Mouse (Mus musculus) erythroblast, embryonic 14.5 days (primary cell): ENCODE measurements around the gene Pkd2. TPM values are rescaled to one million over a fixed set of nuclear protein-coding genes. Genes with fewer than 3 reads are reported as not detected.
A peak's percentile ranks its signal among the peaks of the same experiment; 100 is the strongest.

Experiments
- H3K27me3 ChIP-seq: 2 replicates; pipeline ENCODE4 v1.6.1; 2012; ENCODE audit warnings: inconsistent platforms; ENCODE audit not compliant: control insufficient read depth
- H3K36me3 ChIP-seq: 2 replicates; pipeline ENCODE4 v1.6.1; 2012; ENCODE audit warnings: mild to moderate bottlenecking, inconsistent platforms; ENCODE audit not compliant: control insufficient read depth
- H3K4me1 ChIP-seq: 2 replicates; pipeline ENCODE4 v1.6.1; 2012; ENCODE audit warnings: inconsistent platforms; ENCODE audit not compliant: control insufficient read depth
- H3K4me3 ChIP-seq: replicated peaks from 2 replicates; pipeline ENCODE3; 2012; ENCODE audit warnings: moderate library complexity, mild to moderate bottlenecking, inconsistent platforms
- H3K9me3 ChIP-seq: 2 replicates; pipeline ENCODE4 v1.6.1; 2012; ENCODE audit warnings: low read length, inconsistent platforms, mixed read lengths; ENCODE audit not compliant: control insufficient read depth
- GATA1 ChIP-seq: IDR thresholded peaks from 2 replicates; pipeline ENCODE4 v1.6.1; 2012; ENCODE audit warnings: low read length, inconsistent platforms, mixed read lengths
- TAL1 ChIP-seq: IDR thresholded peaks from 3 replicates; pipeline ENCODE4 v1.6.1; 2012; ENCODE audit warnings: low read length, inconsistent platforms, mixed read lengths
- polyA plus RNA-seq: library from polyadenylated mRNA; stranded (reverse); fragments of >175 nt; gene quantifications from 2 replicates; pipeline ENCODE4 v1.2.3, GENCODE M21; 2012

Pkd2 gene
- polyA plus RNA-seq, 1 experiment, result not detected

GRCm38 (mm10) chr5:104480367-104480766 is 21.1 kb downstream of the Pkd2 start:
- peaks cover 4% of the 10 kb centered on the region; the same call in 1 of the 2 replicates for H3K9me3 ChIP-seq
- no peak overlapping the region for H3K4me3 ChIP-seq
- no peaks in the 10 kb centered on the region for H3K27me3 ChIP-seq
- H3K4me1 ChIP-seq, result no peaks in the 10 kb centered on the region
- TF ChIP-seq GATA1, result no peak
- no peak for TF ChIP-seq TAL1
- peaks cover 2% of the 10 kb centered on the region; the same call in 1 of the 2 replicates for H3K36me3 ChIP-seq

- TF ChIP-seq GATA1 (no peak), TAL1 (no peak)
- Histone ChIP-seq H3K27me3 (no peaks in the 10 kb centered on the region), H3K9me3 (peaks cover 4% of the 10 kb centered on the region; the same call in 1 of the 2 replicates), H3K4me1 (no peaks in the 10 kb centered on the region), H3K36me3 (peaks cover 2% of the 10 kb centered on the region; the same call in 1 of the 2 replicates), H3K4me3 (no peak overlapping the region)
Observed at GRCm38 (mm10) chr5:104482856-104483255, 23.6 kb downstream of the Pkd2 start.

DNA sequence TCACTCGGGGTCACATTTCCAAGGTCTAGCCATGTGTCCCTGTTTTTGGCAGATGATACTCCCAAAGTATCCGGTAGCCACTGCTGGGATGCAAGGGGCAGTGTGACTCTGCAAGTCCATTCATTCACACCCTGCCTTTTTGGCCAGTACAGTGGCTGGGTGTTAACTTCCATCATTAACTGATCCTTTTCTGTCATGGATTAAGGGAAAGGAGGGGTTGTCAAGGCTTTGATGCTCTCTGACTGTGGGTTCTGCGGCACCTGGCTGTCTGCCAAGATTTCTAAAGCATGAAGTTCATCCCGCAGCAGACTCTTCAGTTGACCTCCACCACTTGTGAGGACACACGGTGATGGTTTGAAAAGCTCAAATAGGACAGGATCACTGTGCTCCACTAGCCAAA is 32.3 kb downstream of the Pkd2 start:
- H3K4me3 ChIP-seq, result no peak overlapping the region
- peaks cover 2% of the 10 kb centered on the region; the same call in 1 of the 2 replicates for H3K9me3 ChIP-seq
- no peaks in the 10 kb centered on the region for H3K36me3 ChIP-seq
- no peak for TF ChIP-seq TAL1
- TF ChIP-seq GATA1, result no peak
- no peaks in the 10 kb centered on the region for H3K27me3 ChIP-seq
- no peaks in the 10 kb centered on the region for H3K4me1 ChIP-seq

DNA sequence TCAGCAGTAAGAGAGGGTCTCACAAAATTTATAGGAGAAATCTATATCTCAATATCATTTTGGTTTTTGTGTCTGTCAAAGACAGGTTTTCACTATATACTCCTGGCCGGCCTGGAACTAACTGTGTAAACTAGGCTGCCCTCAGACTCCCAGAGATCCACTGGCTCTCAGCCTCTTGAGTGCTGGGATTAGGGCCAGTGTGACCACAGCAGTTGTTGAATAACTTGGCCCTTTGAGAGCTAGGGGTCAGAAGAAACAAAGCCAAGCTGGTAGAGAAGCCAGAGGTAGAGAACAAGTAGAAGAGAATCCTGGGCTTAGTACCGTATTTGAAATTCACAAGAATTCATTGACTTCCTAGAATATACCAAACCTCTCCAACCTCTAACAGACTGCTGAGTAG is 45.6 kb downstream of the Pkd2 start:
- peaks cover 13% of the 10 kb centered on the region for H3K4me1 ChIP-seq
- H3K36me3 ChIP-seq, result no peaks in the 10 kb centered on the region
- H3K27me3 ChIP-seq, result no peaks in the 10 kb centered on the region
- TF ChIP-seq TAL1 (no peak), GATA1 (no peak)
- H3K4me3 ChIP-seq, result no peak overlapping the region
- peaks cover 2% of the 10 kb centered on the region; the same call in 1 of the 2 replicates for H3K9me3 ChIP-seq

- no peaks in the 10 kb centered on the region for H3K9me3 ChIP-seq
- TF ChIP-seq TAL1 (no peak), GATA1 (no peak)
- peaks cover 14% of the 10 kb centered on the region for H3K4me1 ChIP-seq
- H3K36me3 ChIP-seq, result no peaks in the 10 kb centered on the region
- peak overlapping the region; percentile 85 for H3K4me3 ChIP-seq
- no peaks in the 10 kb centered on the region for H3K27me3 ChIP-seq
Observed at GRCm38 (mm10) chr5:104507829-104508194, 48.6 kb downstream of the Pkd2 start.

DNA sequence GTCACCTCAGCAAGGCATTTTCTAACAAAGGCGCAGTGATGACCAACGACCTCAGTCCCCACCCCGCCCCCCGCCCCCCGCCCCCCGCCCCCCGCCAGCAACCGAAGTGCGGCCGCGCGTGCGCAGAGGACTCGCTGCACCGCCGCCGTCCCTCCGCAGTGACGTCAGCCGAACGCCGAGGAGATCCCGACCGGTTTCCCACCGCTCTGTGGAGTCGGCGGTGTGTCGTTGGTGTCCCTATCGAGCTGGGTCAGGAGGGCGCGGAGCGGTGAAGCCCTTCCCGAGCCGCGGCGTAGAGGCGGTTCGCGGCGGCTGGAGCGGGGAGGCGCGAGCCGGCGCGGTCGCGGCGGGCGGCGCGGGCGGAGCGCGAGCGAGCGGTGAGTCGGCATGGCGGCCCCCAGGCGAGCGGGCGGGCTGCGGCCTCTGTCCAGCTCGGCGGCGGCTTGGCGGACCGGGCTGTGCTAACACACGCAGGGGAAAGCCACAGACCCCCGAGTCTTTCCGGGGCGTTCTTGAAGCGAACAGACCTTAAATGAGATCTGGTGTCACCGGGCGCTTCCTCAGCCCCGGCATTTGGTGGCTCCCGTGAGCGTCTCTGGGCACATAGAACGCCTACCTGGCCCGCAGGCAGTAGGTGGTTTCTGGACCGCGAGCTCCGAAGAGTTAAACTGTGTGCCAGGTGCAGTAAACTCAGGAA is 49.1 kb downstream of the Pkd2 start, which contains the start of gene BC005561:
TSS of gene BC005561 (plus strand) at position 158 of the 697 bp plus-strand sequence.
- no peaks in the 10 kb centered on the region for H3K27me3 ChIP-seq
- H3K9me3 ChIP-seq, result peaks cover 3% of the 10 kb centered on the region; the same call in 1 of the 2 replicates
- H3K36me3 ChIP-seq, result peaks cover 2% of the 10 kb centered on the region; the same call in 1 of the 2 replicates
- peaks cover 14% of the 10 kb centered on the region for H3K4me1 ChIP-seq
- H3K4me3 ChIP-seq, result peak within 1 kb of the TSS; percentile 85
- no peak for TF ChIP-seq GATA1
- no peak for TF ChIP-seq TAL1

DNA sequence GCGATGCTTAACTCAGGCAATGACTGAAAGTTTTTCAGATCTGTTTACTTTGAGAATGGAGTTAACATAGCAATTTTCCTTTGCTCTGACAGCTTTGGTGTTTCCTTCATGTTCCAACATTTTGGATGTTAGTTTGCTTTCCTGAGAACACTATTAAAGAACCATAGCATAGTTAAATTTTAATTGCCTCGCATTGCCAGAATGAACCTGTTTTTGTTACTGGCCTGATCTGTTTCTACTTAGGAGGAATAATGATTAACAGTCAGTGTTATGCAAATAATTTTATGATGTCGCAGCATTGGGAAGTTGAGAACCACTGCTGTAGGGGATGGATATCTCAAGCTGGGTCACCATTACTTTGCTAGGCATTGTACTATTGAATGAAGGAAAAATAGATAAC is 52.0 kb downstream of the Pkd2 start:
- Histone ChIP-seq H3K27me3 (no peaks in the 10 kb centered on the region), H3K9me3 (peaks cover 8% of the 10 kb centered on the region), H3K4me1 (peaks cover 14% of the 10 kb centered on the region)

DNA sequence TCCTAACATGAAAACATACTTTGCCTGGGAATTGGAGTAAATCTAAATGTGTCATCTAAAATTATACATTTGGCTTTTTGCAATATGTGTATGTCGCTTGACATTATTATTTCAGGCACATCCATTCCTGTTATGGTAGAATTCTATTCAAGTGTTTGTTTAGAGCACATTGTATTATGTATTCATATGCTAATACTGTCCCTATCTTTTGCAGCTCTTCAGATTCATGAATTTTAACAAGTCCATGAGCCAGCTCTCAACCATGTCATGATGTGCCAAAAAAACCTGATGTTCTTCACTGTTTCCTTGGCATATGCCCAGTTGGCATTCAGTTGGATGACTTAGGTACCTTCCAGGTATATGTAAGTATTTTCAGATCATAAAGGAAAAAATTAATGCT is 79.4 kb downstream of the Pkd2 start:
- Histone ChIP-seq H3K36me3 (peaks cover 24% of the 10 kb centered on the region), H3K4me1 (no peaks in the 10 kb centered on the region), H3K27me3 (no peaks in the 10 kb centered on the region), H3K4me3 (no peak overlapping the region), H3K9me3 (no peaks in the 10 kb centered on the region)
- TF ChIP-seq GATA1, result no peak
- TF ChIP-seq TAL1, result no peak

More for the DNA sequence above, 52.0 kb downstream of the Pkd2 start:
- TF ChIP-seq TAL1, result no peak
- no peak for TF ChIP-seq GATA1
- Histone ChIP-seq H3K36me3 (peaks cover 9% of the 10 kb centered on the region), H3K4me3 (no peak overlapping the region)

DNA sequence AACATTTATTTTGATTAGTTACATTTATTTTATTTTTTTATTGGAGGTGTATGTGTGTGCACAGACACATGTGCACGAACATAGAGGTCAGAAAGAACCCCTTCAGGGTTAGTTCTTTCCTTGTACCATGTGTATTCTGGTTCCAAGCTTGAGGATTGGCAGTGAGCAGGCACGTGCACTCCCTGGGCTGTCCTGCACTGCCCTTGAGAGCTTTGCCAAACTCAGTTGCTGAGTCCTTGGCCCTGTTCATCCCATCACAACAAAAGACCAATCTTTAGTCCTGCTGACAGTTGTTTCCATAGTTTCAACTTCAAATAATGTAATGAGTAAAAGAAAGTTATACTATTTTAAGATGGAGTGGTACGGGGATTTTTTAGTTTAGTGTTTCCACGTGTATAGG is 80.1 kb downstream of the Pkd2 start:
- no peaks in the 10 kb centered on the region for H3K9me3 ChIP-seq
- H3K4me1 ChIP-seq, result no peaks in the 10 kb centered on the region
- peaks cover 24% of the 10 kb centered on the region for H3K36me3 ChIP-seq
- H3K4me3 ChIP-seq, result no peak overlapping the region
- H3K27me3 ChIP-seq, result no peaks in the 10 kb centered on the region
- TF ChIP-seq TAL1 (no peak), GATA1 (no peak)

Other genes with a start within 250 kb of the Pkd2 start
- not detected in 2 replicates for gene Ibsp, start 160.3 kb upstream of the Pkd2 start, polyA plus RNA-seq
- gene Mepe, start 134.1 kb upstream of the Pkd2 start, polyA plus RNA-seq, result not detected in 2 replicates
- not detected in 2 replicates for gene Spp1, start 24.3 kb upstream of the Pkd2 start, polyA plus RNA-seq
- gene BC005561, start 48.9 kb downstream of the Pkd2 start, polyA plus RNA-seq, result 0.05 and 0.07 TPM in 2 replicates